Mouse (Mus musculus) hindbrain, embryonic 11.5 days (tissue): ENCODE data around the gene Rnf7. TPM values are rescaled to one million over a fixed set of nuclear protein-coding genes. Genes with fewer than 3 reads are reported as not detected.
"Not testable (repeated sequence)": the region's sequence is repeated elsewhere in the genome, so short reads cannot be mapped to it uniquely, and the experiment has no call there.

ENCODE experiments used
- ATAC-seq: fragments of 200-750 bp; cut with Nextera tagmentation; 2 replicates; pipeline ENCODE4 v1.8.0; 2017; ENCODE audit warnings: mild to moderate bottlenecking, moderate TSS enrichment, moderate library complexity; ENCODE audit not compliant: low FRiP score
- DNase-seq: peaks from one replicate; pipeline ENCODE4 v3.0.0-alpha.2; 2015; ENCODE audit warnings: low spot score
- H3K27ac ChIP-seq: fragments of 300-500 bp; sonication (generic); 2 replicates; pipeline ENCODE4 v1.5.1; 2014; ENCODE audit warnings: mild to moderate bottlenecking, low read depth, low read length
- H3K27me3 ChIP-seq: fragments of 300-500 bp; sonication (generic); 2 replicates; pipeline ENCODE4 v1.6.1; 2014; ENCODE audit warnings: mild to moderate bottlenecking, low read length, moderate library complexity, mixed read lengths; ENCODE audit not compliant: control insufficient read depth, insufficient read depth
- H3K36me3 ChIP-seq: fragments of 300-500 bp; sonication (generic); 2 replicates; pipeline ENCODE4 v1.6.1; 2014; ENCODE audit warnings: mild to moderate bottlenecking, low read length, moderate library complexity, mixed read lengths; ENCODE audit not compliant: control insufficient read depth, insufficient read depth
- H3K4me1 ChIP-seq: fragments of 300-500 bp; sonication (generic); replicated peaks from 2 replicates; pipeline ENCODE4 v1.6.1; 2014; ENCODE audit warnings: low read length, mixed read lengths; ENCODE audit not compliant: control insufficient read depth, insufficient read depth
- H3K4me2 ChIP-seq: fragments of 300-500 bp; sonication (generic); replicated peaks from 2 replicates; pipeline ENCODE4 v1.6.1; 2014; ENCODE audit warnings: mild to moderate bottlenecking, low read depth, low read length
- H3K4me3 ChIP-seq: fragments of 300-500 bp; sonication (generic); 2 replicates; pipeline ENCODE4 v1.5.1; 2014; ENCODE audit warnings: low read depth, low read length
- H3K9ac ChIP-seq: fragments of 300-500 bp; sonication (generic); 2 replicates; pipeline ENCODE4 v1.6.1; 2014; ENCODE audit warnings: low read depth, low read length
- H3K9me3 ChIP-seq: fragments of 300-500 bp; sonication (generic); 2 replicates; pipeline ENCODE4 v1.6.1; 2016; ENCODE audit warnings: low read length; ENCODE audit not compliant: control insufficient read depth
- WGBS: fragments of 180-500 bp; shearing (Covaris S2); extraction: QIAGEN DNeasy Blood & Tissue Kit; methylation state at CpG from one replicate; pipeline ENCODE4 v1.1.7; 2014; 5-methylcytosine and 5-hydroxymethylcytosine counted together
- polyA plus RNA-seq: library from polyadenylated mRNA; unstranded; fragments of >200 nt; fragmentation: Nextera tagmentation; extraction: Ambion mirVana; gene quantifications from 2 replicates; pipeline ENCODE4 v1.2.1, GENCODE M21; 2014

The Rnf7 gene
- polyA plus RNA-seq, 1 experiment from 2014 or later, result 287 TPM

GRCm38 (mm10) chr9:96506011-96506498 is 27.6 kb upstream of the Rnf7 start:
- Histone ChIP-seq H3K27me3 (no peaks in the 10 kb centered on the region), H3K4me2 (peak overlapping the region; percentile 14), H3K9ac (no peak overlapping the region), H3K4me3 (no peak overlapping the region), H3K9me3 (no peaks in the 10 kb centered on the region), H3K4me1 (no peaks in the 10 kb centered on the region), H3K27ac (peak overlapping the region; percentile 52; the same call in 1 of the 2 replicates), H3K36me3 (no peaks in the 10 kb centered on the region)
- DNase-seq (peak; percentile 74), ATAC-seq (peak; percentile 82)
- WGBS, result 10% methylated on average over 10 of the region's 10 CpGs

DNA sequence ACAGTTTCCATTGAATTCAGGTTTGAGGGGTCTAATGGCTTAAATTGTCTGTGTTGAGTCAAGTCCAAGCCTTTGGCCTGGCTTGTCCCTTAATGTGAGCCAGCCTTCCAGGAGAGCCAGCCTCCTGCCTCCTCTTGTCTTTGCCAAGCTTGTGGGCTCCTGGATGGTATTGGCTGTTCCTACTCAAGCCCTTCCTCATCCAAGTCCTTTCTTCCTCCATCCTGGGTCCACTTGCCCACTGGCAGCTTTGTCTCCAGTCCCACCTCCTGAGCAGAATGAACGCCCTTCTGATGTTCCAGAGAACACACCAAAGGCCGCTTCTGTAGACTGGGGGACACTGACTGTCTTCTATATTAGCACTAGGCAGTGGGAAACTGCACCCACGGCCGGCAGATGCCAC is 26.7 kb upstream of the Rnf7 start:
- Histone ChIP-seq H3K4me2 (no peak overlapping the region), H3K36me3 (no peaks in the 10 kb centered on the region), H3K9ac (no peak overlapping the region), H3K4me3 (no peak overlapping the region), H3K4me1 (no peaks in the 10 kb centered on the region), H3K27me3 (no peaks in the 10 kb centered on the region), H3K27ac (no peak overlapping the region), H3K9me3 (no peaks in the 10 kb centered on the region)
- WGBS, result 88% methylated on average over 4 of the region's 4 CpGs
- ATAC-seq, result no peak
- no peak for DNase-seq

GRCm38 (mm10) chr9:96504116-96504895 is 25.8 kb upstream of the Rnf7 start:
- no peak overlapping the region for H3K9ac ChIP-seq
- H3K4me2 ChIP-seq, result no peak overlapping the region
- no peak overlapping the region for H3K4me3 ChIP-seq
- no peaks in the 10 kb centered on the region for H3K36me3 ChIP-seq
- H3K4me1 ChIP-seq, result no peaks in the 10 kb centered on the region
- DNase-seq (no peak), ATAC-seq (no peak)
- H3K27me3 ChIP-seq, result no peaks in the 10 kb centered on the region
- no peaks in the 10 kb centered on the region for H3K9me3 ChIP-seq
- no peak overlapping the region for H3K27ac ChIP-seq
- 65% methylated on average over 17 of the region's 17 CpGs for WGBS

DNA sequence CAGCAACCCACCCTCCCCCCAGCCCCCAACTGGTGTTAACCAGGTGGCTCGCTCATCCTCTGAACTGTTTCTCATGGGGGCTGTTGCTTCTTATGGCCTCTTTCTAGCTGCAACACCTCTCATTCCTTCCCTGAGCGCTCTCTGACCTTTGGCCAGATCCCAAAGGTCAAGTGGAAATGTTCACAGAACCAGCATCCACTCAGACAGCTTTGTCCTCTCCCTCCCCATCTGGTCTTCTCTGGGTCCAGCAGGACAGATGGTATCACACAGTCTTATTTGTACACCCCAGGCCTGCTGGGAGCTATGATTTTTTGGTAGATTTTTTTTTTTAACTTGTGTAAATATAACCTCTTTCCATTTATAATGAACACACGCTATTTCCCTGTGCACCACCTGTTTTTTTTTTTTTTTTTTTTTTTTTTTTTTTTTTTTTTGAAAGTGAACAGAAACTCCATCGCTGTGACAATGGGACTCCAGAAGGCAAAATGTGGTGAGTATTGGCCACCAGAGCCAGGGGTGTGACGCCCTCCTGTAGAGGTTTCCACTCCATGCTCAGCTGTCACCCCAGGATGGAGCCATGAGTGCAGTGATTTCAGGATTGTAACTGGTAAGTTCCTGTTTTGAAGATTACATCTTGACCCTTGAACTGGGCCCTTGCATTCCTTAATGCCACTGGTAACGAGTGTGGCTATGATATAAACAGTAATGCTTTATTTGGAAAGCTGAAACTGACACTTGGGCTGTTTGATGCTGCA is 24.6 kb upstream of the Rnf7 start:
- H3K36me3 ChIP-seq, result no peaks in the 10 kb centered on the region
- ATAC-seq, result no peak
- WGBS, result 80% methylated on average over 6 of the region's 6 CpGs
- H3K9ac ChIP-seq, result no peak overlapping the region
- no peak overlapping the region for H3K4me3 ChIP-seq
- H3K4me2 ChIP-seq, result no peak overlapping the region
- no peak for DNase-seq
- no peak overlapping the region for H3K27ac ChIP-seq
- no peaks in the 10 kb centered on the region for H3K9me3 ChIP-seq
- H3K4me1 ChIP-seq, result no peaks in the 10 kb centered on the region
- H3K27me3 ChIP-seq, result no peaks in the 10 kb centered on the region

GRCm38 (mm10) chr9:96501217-96501616 is 22.7 kb upstream of the Rnf7 start:
- Histone ChIP-seq H3K4me3 (no peak overlapping the region), H3K27me3 (no peaks in the 10 kb centered on the region), H3K9ac (no peak overlapping the region), H3K9me3 (no peaks in the 10 kb centered on the region), H3K27ac (no peak overlapping the region), H3K4me1 (no peaks in the 10 kb centered on the region), H3K36me3 (no peaks in the 10 kb centered on the region), H3K4me2 (no peak overlapping the region)
- ATAC-seq (no peak), DNase-seq (no peak)
- 68% methylated on average over 7 of the region's 7 CpGs for WGBS

DNA sequence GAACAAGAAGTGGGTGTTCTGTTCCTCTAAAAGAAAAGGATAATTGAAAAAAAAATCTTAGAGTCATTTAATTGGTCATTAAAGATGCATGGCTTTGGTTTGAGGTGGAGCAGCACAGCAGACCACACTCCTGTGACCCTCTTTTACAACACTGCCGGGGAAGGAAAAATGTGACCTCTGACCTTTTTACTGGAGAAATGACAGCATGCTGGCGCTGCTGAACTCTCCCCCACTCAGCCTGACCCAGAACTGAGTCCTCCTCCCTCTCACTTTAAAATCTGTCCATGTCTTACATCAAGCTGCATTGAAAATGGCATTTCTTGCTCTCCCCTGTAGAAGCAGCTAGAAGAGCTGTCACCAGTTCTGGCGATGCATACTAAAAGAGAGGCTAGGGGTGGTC is 14.7 kb upstream of the Rnf7 start:
- 44% methylated on average over 3 of the region's 3 CpGs for WGBS
- Histone ChIP-seq H3K9ac (no peak overlapping the region), H3K36me3 (no peaks in the 10 kb centered on the region), H3K4me3 (no peak overlapping the region), H3K9me3 (no peaks in the 10 kb centered on the region), H3K4me1 (no peaks in the 10 kb centered on the region), H3K4me2 (no peak overlapping the region), H3K27me3 (no peaks in the 10 kb centered on the region), H3K27ac (no peak overlapping the region)
- ATAC-seq (no peak), DNase-seq (no peak)

DNA sequence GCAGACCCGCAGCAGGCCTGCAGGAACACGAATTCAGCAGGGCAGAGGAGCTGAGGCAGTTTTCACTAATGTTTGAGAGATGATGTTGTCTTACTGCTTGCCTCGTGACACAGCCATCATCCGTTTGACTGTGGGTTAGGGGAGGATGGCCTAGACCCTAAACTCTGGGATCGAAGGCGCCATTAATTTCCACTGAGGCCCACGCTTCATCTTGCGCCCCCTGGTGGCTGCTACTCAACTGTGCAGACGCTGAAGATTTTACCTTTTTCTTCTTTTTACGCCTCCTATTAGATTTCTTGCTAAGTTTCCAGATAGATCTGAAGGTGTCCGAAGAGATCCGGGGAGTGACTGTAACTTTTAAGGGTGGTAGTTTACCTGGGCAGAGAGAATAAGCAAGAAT is 13.3 kb upstream of the Rnf7 start:
- no peak overlapping the region for H3K27ac ChIP-seq
- peak; percentile 77 for DNase-seq
- H3K9me3 ChIP-seq, result no peaks in the 10 kb centered on the region
- no peak overlapping the region for H3K4me2 ChIP-seq
- no peaks in the 10 kb centered on the region for H3K36me3 ChIP-seq
- ATAC-seq, result no peak
- no peaks in the 10 kb centered on the region for H3K27me3 ChIP-seq
- H3K4me1 ChIP-seq, result no peaks in the 10 kb centered on the region
- H3K9ac ChIP-seq, result no peak overlapping the region
- no peak overlapping the region for H3K4me3 ChIP-seq
- WGBS, result 38% methylated on average over 12 of the region's 12 CpGs

- H3K27ac ChIP-seq, ATAC-seq: not testable (repeated sequence)
Measured at GRCm38 (mm10) chr9:96487869-96488268, 9.4 kb upstream of the Rnf7 start.

More at GRCm38 (mm10) chr9:96487869-96488268, 9.4 kb upstream of the Rnf7 start:
- H3K36me3 ChIP-seq, H3K9me3 ChIP-seq, H3K4me2 ChIP-seq, H3K9ac ChIP-seq, H3K27me3 ChIP-seq, H3K4me3 ChIP-seq, DNase-seq, H3K4me1 ChIP-seq: not testable (repeated sequence)
- WGBS, result 92% methylated on average over 5 of the region's 5 CpGs
